Mouse (Mus musculus) CH12.LX (cell line): ENCODE results near the gene Agpat4. TPM values are rescaled to one million over a fixed set of nuclear protein-coding genes. Genes with fewer than 3 reads are reported as not detected.

ENCODE experiments used
- DNase-seq: peaks from one replicate; pipeline ENCODE4 v3.0.0-alpha.2; 2013; ENCODE audit errors: extremely low read depth
- H3K27ac ChIP-seq: 2 replicates; pipeline ENCODE4 v1.5.1; 2012; ENCODE audit warnings: low read depth, mild to moderate bottlenecking, control low read depth, moderate library complexity; ENCODE audit not compliant: insufficient read depth
- H3K27me3 ChIP-seq: replicated peaks from 2 replicates; pipeline ENCODE3; 2012; ENCODE audit warnings: inconsistent platforms
- H3K36me3 ChIP-seq, 2 experiments: replicated peaks in 1 of 2; 2 replicates each; pipeline versions ENCODE3 to v1.6.1; 2012; ENCODE audit warnings: inconsistent platforms in 1 of 2, low read length in 1 of 2, mild to moderate bottlenecking in 1 of 2, mixed read lengths in 1 of 2, moderate library complexity in 1 of 2; ENCODE audit not compliant: control insufficient read depth in 1 of 2, insufficient read depth in 1 of 2
- H3K4me1 ChIP-seq, 2 experiments: 2 replicates each; pipeline ENCODE4 v1.6.1; 2012; ENCODE audit warnings: inconsistent platforms in 1 of 2, moderate library complexity in 1 of 2; ENCODE audit not compliant: insufficient read depth in 2 of 2, control insufficient read depth in 1 of 2
- H3K4me2 ChIP-seq: 2 replicates; pipeline ENCODE4 v1.6.1; 2012; ENCODE audit warnings: low read depth, mild to moderate bottlenecking, control low read depth; ENCODE audit not compliant: poor library complexity, insufficient read depth, severe bottlenecking
- H3K4me3 ChIP-seq, 3 experiments: fragments of 150-350 bp in 1 of 3; sonication (generic) in 1 of 3; replicated peaks in 1 of 3; 2 replicates each; pipeline versions ENCODE3 to v1.5.1; 2011 to 2012; ENCODE audit warnings: low read depth in 2 of 3, low read length in 2 of 3, mild to moderate bottlenecking in 2 of 3, moderate library complexity in 2 of 3, control low read depth in 1 of 3, improper control_type of control experiment in 1 of 3, inconsistent platforms in 1 of 3, mixed read lengths in 1 of 3; ENCODE audit not compliant: poor library complexity in 1 of 3
- H3K79me2 ChIP-seq: replicated peaks from 2 replicates; pipeline ENCODE4 v1.6.1; 2012; ENCODE audit warnings: mild to moderate bottlenecking, moderate library complexity; ENCODE audit not compliant: control insufficient read depth, poor library complexity, insufficient read depth, severe bottlenecking; ENCODE audit errors: extremely low read depth
- H3K9ac ChIP-seq: 2 replicates; pipeline ENCODE4 v1.6.1; 2012; ENCODE audit warnings: low read depth, mild to moderate bottlenecking, control low read depth, moderate library complexity; ENCODE audit not compliant: insufficient read depth
- H3K9me3 ChIP-seq: replicated peaks from 2 replicates; pipeline ENCODE3; 2012; ENCODE audit warnings: low read length, inconsistent platforms, mixed read lengths
- CHD1 ChIP-seq: IDR thresholded peaks from 2 replicates; pipeline ENCODE4 v1.6.1; 2012; ENCODE audit warnings: low read depth, low read length, improper control_type of control experiment, inconsistent platforms
- CTCF ChIP-seq, 2 experiments: IDR thresholded peaks in 1 of 2; conservative IDR thresholded peaks in 1 of 2; 2 replicates each; pipeline ENCODE4 v1.5.1; 2011 to 2012; ENCODE audit warnings: low read depth in 2 of 2, low read length in 2 of 2, improper control_type of control experiment in 1 of 2, inconsistent platforms in 1 of 2, mild to moderate bottlenecking in 1 of 2, moderate library complexity in 1 of 2
- EP300 ChIP-seq: IDR thresholded peaks from 2 replicates; pipeline ENCODE4 v1.6.1; 2011; ENCODE audit warnings: low read length, improper control_type of control experiment
- ETS1 ChIP-seq: conservative IDR thresholded peaks from 2 replicates; pipeline ENCODE4 v1.6.1; 2012; ENCODE audit warnings: low read depth, mild to moderate bottlenecking, inconsistent platforms, low read length, improper control_type of control experiment, moderate library complexity
- HCFC1 ChIP-seq: IDR thresholded peaks from 2 replicates; pipeline ENCODE4 v1.6.1; 2012; ENCODE audit warnings: low read depth, mild to moderate bottlenecking, inconsistent platforms, low read length, improper control_type of control experiment
- JUND ChIP-seq: conservative IDR thresholded peaks from 2 replicates; pipeline ENCODE4 v1.6.1; 2011; ENCODE audit warnings: low read depth, low read length, improper control_type of control experiment
- MAX ChIP-seq: IDR thresholded peaks from 2 replicates; pipeline ENCODE4 v1.6.1; 2011; ENCODE audit warnings: low read length, improper control_type of control experiment
- MAZ ChIP-seq: IDR thresholded peaks from 2 replicates; pipeline ENCODE4 v1.6.1; 2012; ENCODE audit warnings: low read depth, mild to moderate bottlenecking, inconsistent platforms, low read length, improper control_type of control experiment, moderate library complexity
- MEF2A ChIP-seq: IDR thresholded peaks from 2 replicates; pipeline ENCODE4 v1.6.1; 2014; ENCODE audit warnings: low read depth, mild to moderate bottlenecking, inconsistent platforms, low read length, improper control_type of control experiment, borderline replicate concordance
- NELFE ChIP-seq: IDR thresholded peaks from 2 replicates; pipeline ENCODE4 v1.6.1; 2011; ENCODE audit warnings: low read depth, low read length, improper control_type of control experiment
- NRF1 ChIP-seq: IDR thresholded peaks from 2 replicates; pipeline ENCODE4 v1.6.1; 2014; ENCODE audit warnings: low read depth, mild to moderate bottlenecking, inconsistent platforms, low read length, improper control_type of control experiment, moderate library complexity
- PAX5 ChIP-seq: IDR thresholded peaks from 2 replicates; pipeline ENCODE4 v1.6.1; 2012; ENCODE audit warnings: low read length, inconsistent platforms, mixed read lengths
- POLR2AphosphoS2 ChIP-seq: IDR thresholded peaks from 2 replicates; pipeline ENCODE4 v1.6.1; 2011; ENCODE audit warnings: low read depth, low read length, improper control_type of control experiment
- TBP ChIP-seq: conservative IDR thresholded peaks from 2 replicates; pipeline ENCODE4 v1.6.1; 2011; ENCODE audit warnings: low read depth, low read length, improper control_type of control experiment
- TCF12 ChIP-seq: IDR thresholded peaks from 2 replicates; pipeline ENCODE4 v1.6.1; 2014; ENCODE audit warnings: low read depth, mild to moderate bottlenecking, inconsistent platforms, low read length, improper control_type of control experiment
- ZC3H11A ChIP-seq: IDR thresholded peaks from 2 replicates; pipeline ENCODE4 v1.6.1; 2012; ENCODE audit warnings: low read depth, mild to moderate bottlenecking, inconsistent platforms, low read length, improper control_type of control experiment
- ZKSCAN1 ChIP-seq: IDR thresholded peaks from 2 replicates; pipeline ENCODE4 v1.6.1; 2012; ENCODE audit warnings: low read depth, inconsistent platforms, low read length, improper control_type of control experiment, borderline replicate concordance
- ZNF384 ChIP-seq: IDR thresholded peaks from 2 replicates; pipeline ENCODE4 v1.6.1; 2012; ENCODE audit warnings: low read depth, low read length, improper control_type of control experiment, inconsistent platforms
- dilution Hi-C: fragments of 300-500 bp; cut with MboI; formaldehyde crosslinking; loops from 2 replicates; pipeline ENCODE4 v1.14.3; 2020; ENCODE audit warnings: low sequenced_read_pairs; ENCODE audit not compliant: extremely low pct_unique_long_range_greater_than_20kb, extremely low pct_ligation_motif_present
- in situ Hi-C: fragments of 300-500 bp; cut with MboI; formaldehyde crosslinking; loops from 3 replicates; pipeline ENCODE4 v1.14.3; 2019; ENCODE audit warnings: low sequenced_read_pairs, low pct_ligation_motif_present, low pct_unique_long_range_greater_than_20kb, mixed read lengths
- polyA plus RNA-seq: library from polyadenylated mRNA; unstranded; fragments of >175 nt; gene quantifications from 2 replicates; pipeline ENCODE4 v1.2.1, GENCODE M21; 2012; ENCODE audit warnings: low read depth; ENCODE audit not compliant: insufficient read length
- total RNA-seq, 2 experiments: library from RNA; depleted of rRNA; stranded (reverse); fragments of 300-350 nt in 1 of 2; fragments of >200 nt in 1 of 2; gene quantifications; 2 replicates each; pipeline ENCODE4 v1.2.3; 2012 to 2014

Gene Agpat4
- total and polyA plus RNA-seq, 3 experiments, result 34.7 to 83.2 (median 44.5) TPM

DNA sequence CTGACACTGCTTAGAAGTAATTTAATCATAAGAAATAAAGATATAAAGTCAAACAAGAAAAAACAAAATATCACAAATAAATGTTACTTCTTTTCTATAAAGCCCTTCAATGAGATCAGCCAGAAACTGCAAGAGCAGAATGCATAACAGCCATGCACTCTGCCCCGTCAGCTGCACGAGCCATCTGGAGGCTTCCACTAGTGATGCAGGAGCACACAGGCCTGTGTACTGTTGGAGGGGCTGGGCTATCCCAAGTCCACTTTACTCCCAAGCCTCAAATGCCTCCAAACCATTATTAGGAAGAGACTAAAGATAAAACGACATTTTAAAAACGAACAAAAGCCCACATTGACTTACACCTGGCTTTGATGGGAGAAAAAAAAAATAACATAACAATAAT is 149.6 kb downstream of the Agpat4 start:
- dilution Hi-C loops (no loop called here), in situ Hi-C loops (no loop called here)
- Histone ChIP-seq H3K4me2 (no peak overlapping the region), H3K9me3 (no peaks in the 10 kb centered on the region), H3K36me3 (peaks cover 23 to 70% of the 10 kb centered on the region in 2 experiments), H3K9ac (no peak overlapping the region), H3K27ac (no peak overlapping the region), H3K79me2 (no peaks in the 10 kb centered on the region), H3K27me3 (no peaks in the 10 kb centered on the region), H3K4me3 (no peak overlapping the region), H3K4me1 (peaks cover 20 to 43% of the 10 kb centered on the region in 2 experiments)
- no peak for DNase-seq
- TF ChIP-seq NELFE (no peak), ETS1 (no peak), CHD1 (no peak), ZKSCAN1 (no peak), PAX5 (no peak), ZC3H11A (no peak), MEF2A (no peak), HCFC1 (no peak), NRF1 (no peak), MAZ (no peak), CTCF (conservative IDR thresholded peaks at IDR 0.05 in 1 of 2, IDR thresholded peaks at IDR 0.05 in 1 of 2; ENCODE audit: low read depth in 2 of 2, low read length in 2 of 2) (no peak), MAX (no peak)

- TF ChIP-seq JUND (no peak), TCF12 (peak; percentile 67; the same call in 1 of the 2 replicates), POLR2AphosphoS2 (no peak), EP300 (no peak), TBP (no peak), ZNF384 (no peak)
- TF ChIP-seq, all 38 proteins: peak for 1
- peaks cover 20 to 43% of the 10 kb centered on the region in 2 experiments for H3K4me1 ChIP-seq
- peaks cover 21 to 69% of the 10 kb centered on the region in 2 experiments for H3K36me3 ChIP-seq
- no peak overlapping the region for H3K4me2 ChIP-seq
- no peak for DNase-seq
- H3K27me3 ChIP-seq, result no peaks in the 10 kb centered on the region
- no peaks in the 10 kb centered on the region for H3K9me3 ChIP-seq
- no peaks in the 10 kb centered on the region for H3K79me2 ChIP-seq
- dilution Hi-C loops, result no loop called here
- H3K27ac ChIP-seq, result no peak overlapping the region; the same call in 1 of the 2 replicates
- H3K4me3 ChIP-seq, result no peak overlapping the region
- no peak overlapping the region for H3K9ac ChIP-seq
- in situ Hi-C loops, result no loop called here
Measured at GRCm38 (mm10) chr17:12268538-12268937, 150.0 kb downstream of the Agpat4 start.

Other genes with a start within 250 kb of the Agpat4 start
- 21.7 and 22.6 TPM in 2 replicates for gene Map3k4, start 200.1 kb downstream of the Agpat4 start, total RNA-seq (2012; rRNA removed)
- gene Map3k4, start 200.1 kb downstream of the Agpat4 start, total RNA-seq (2014; rRNA removed), result 12.7 and 14.8 TPM in 2 replicates
- gene Map3k4, start 200.1 kb downstream of the Agpat4 start, polyA plus RNA-seq, result 16.8 and 20.9 TPM in 2 replicates